Mouse (Mus musculus): ENCODE data around the gene Fgfr2. TPM values are rescaled to one million over a fixed set of nuclear protein-coding genes. Genes with fewer than 3 reads are reported as not detected.

The Fgfr2 gene
- polyA plus RNA-seq, 1 experiment from 2014 or later = 11.2 TPM

DNA sequence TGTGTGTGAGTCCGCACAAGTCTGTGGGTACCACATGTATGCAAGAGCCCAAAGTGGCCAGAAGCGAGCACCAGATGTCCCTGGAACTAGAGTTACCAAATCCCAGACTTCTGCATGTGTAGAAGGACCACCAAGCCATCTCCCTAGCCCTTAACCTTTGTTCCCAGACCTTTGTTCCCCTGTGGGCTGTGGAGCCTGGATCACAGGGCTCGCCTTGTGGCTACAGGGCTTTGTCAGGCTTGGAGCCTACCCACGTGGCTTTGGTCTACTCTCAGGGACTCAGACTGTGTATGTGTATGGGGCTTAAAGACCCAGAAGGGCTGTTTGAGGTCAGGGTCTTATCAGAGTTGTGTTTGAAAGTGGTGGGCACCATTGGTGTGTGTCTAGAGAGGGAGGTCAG is 2434.5 kb downstream of the Fgfr2 start:
- no peak for TF ChIP-seq CTCF (IDR thresholded peaks at IDR 0.05; ENCODE audit: low read depth)
- TF ChIP-seq EP300 (IDR thresholded peaks at IDR 0.05; ENCODE audit: low read depth) = no peak
- no peak for DNase-seq
- no peak overlapping the region for H3K27ac ChIP-seq (ENCODE audit: low read depth)
- ATAC-seq = no peak
- H3K4me3 ChIP-seq (ENCODE audit: low read depth, low read length) = no peak overlapping the region
- H3K36me3 ChIP-seq (replicated peaks; ENCODE audit: insufficient read depth, low read length) = no peaks in the 10 kb centered on the region
- H3K9me3 ChIP-seq (ENCODE audit: low read length) = no peaks in the 10 kb centered on the region
- H3K4me1 ChIP-seq (ENCODE audit: insufficient read depth) = peaks cover 9% of the 10 kb centered on the region
- WGBS (ENCODE audit: insufficient replicate concordance) = 73% methylated on average over 4 of the region's 4 CpGs
- H3K27me3 ChIP-seq (ENCODE audit: insufficient read depth, low read length) = no peaks in the 10 kb centered on the region
- H3K4me2 ChIP-seq (ENCODE audit: low read depth, low read length) = no peak overlapping the region
- H3K9ac ChIP-seq (replicated peaks) = no peak overlapping the region

DNA sequence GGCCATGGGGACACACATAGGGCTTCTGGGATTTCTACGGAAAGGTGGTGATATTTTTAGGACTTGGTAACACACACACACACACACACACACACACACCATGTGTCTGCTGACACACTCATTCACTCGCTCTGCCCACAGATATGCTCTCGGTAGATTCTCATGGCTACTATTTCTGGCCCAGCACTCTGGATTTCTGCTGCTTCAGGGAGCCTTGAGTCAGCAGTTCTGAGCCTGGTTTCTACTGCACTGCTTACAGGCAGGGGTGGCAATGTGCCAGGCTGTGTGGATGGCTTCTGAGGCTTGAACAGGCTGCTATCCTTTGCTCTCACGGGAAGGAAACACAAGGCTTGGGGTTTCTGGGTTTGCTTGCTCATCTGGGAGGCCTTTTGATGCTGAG is 2441.4 kb downstream of the Fgfr2 start:
- Histone ChIP-seq H3K36me3 (replicated peaks; ENCODE audit: insufficient read depth, low read length) (no peaks in the 10 kb centered on the region), H3K4me2 (ENCODE audit: low read depth, low read length) (no peak overlapping the region), H3K9ac (replicated peaks) (no peak overlapping the region), H3K9me3 (ENCODE audit: low read length) (no peaks in the 10 kb centered on the region), H3K4me1 (ENCODE audit: insufficient read depth) (no peaks in the 10 kb centered on the region), H3K27me3 (ENCODE audit: insufficient read depth, low read length) (no peaks in the 10 kb centered on the region), H3K27ac (ENCODE audit: low read depth) (no peak overlapping the region), H3K4me3 (ENCODE audit: low read depth, low read length) (no peak overlapping the region)
- TF ChIP-seq EP300 (IDR thresholded peaks at IDR 0.05; ENCODE audit: low read depth) = no peak
- TF ChIP-seq CTCF (IDR thresholded peaks at IDR 0.05; ENCODE audit: low read depth) = no peak
- DNase-seq = no peak
- 71% methylated on average over 4 of the region's 4 CpGs for WGBS (ENCODE audit: insufficient replicate concordance)
- ATAC-seq = no peak

DNA sequence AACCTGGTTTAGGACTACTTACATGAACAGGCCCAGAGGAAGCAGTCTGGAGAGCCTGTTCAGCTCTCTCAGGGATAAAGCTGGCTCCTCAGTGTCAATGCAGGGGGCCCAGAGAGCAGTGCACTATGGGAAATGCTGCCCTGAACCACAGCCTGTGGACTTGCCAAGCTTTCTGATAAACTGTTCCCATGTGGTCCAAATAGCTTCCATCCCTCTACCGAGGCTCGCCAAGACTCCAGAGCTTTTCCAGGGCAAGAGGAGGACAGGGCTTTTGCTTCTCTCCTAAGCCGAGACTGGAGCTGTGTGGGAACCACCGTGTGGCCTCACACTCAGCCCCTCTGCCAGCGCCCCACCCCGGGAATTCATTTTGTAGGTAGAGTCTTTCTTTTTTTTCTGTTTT is 2444.7 kb downstream of the Fgfr2 start:
- Histone ChIP-seq H3K36me3 (replicated peaks; ENCODE audit: insufficient read depth, low read length) (0 out of 2 replicates have a peak, but pooled peaks cover 6% of the 10 kb centered on the region), H3K4me2 (ENCODE audit: low read depth, low read length) (no peak overlapping the region), H3K9ac (replicated peaks) (no peak overlapping the region), H3K4me1 (ENCODE audit: insufficient read depth) (no peaks in the 10 kb centered on the region), H3K4me3 (ENCODE audit: low read depth, low read length) (no peak overlapping the region), H3K27ac (ENCODE audit: low read depth) (no peak overlapping the region), H3K27me3 (ENCODE audit: insufficient read depth, low read length) (no peaks in the 10 kb centered on the region), H3K9me3 (ENCODE audit: low read length) (no peaks in the 10 kb centered on the region)
- TF ChIP-seq EP300 (IDR thresholded peaks at IDR 0.05; ENCODE audit: low read depth) (no peak), CTCF (IDR thresholded peaks at IDR 0.05; ENCODE audit: low read depth) (no peak)
- 77% methylated on average over 6 of the region's 6 CpGs for WGBS (ENCODE audit: insufficient replicate concordance)
- no peak for DNase-seq
- no peak for ATAC-seq

DNA sequence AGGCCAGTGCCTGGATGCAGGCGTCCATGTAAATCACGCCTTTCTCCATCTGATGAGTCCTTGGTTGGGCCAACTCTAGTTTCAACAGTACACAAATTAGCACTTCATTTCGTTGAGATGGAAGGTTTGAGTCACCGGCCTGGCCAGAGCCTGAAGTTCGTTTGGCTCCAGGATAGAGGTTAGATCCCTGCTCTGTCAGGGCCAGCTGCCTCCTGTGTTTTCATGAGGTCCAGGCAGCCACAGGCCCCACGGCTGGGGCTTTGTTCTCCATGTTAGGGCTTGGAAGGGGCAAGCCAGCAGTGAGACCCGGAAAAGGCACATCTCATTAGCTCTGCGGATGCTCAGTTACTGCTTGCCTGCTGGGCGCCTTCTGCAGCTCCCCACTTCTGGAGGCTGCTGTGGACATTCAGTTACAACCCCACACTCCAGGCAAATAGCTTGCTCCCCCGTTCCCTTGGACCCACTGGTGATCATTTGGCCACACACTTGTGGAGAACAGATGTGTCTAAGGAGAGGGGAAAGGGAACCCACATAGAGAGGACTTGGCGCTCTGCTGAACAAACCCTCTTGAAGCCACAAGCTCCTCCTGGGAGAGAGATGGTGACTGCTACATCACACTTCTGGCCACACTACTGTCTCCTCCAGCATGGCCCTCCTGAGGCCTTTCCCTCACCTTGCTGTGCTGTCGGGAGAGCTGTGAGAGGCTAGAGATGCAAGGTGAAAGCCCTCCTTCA is 2445.4 kb downstream of the Fgfr2 start:
- 84% methylated on average over 12 of the region's 12 CpGs for WGBS (ENCODE audit: insufficient replicate concordance)
- no peaks in the 10 kb centered on the region for H3K9me3 ChIP-seq (ENCODE audit: low read length)

DNA sequence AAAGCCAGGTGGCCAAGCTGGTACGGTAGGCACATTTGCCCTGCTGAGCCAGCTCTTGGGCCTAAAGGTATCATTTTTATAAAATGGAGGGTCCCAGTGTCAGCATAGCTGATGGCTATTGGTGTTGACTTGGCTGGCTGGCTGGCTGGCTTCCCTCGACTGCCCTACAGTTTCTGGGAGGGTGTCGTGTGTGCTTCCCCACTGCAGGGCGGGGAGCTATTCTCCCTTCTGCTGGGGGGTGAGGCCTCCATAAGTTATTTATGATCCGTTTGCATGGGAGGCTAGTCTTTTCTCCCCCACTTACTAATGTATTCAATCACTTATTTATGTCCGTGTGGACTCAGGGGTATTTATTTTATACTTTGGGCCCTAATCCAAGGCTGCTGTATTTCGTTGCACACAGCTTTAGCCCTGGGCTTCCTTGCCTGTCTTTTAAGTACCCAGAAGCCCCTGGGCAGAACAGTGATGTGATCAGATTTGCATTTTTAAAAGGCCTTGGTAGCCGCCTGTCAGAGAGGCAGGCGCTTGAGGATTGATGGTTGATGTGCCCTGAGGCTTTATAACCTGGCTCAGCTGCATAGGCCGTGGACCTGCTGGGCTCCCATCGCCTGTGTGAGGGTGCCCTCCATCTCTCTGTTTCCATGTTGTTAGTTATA is 2446.1 kb downstream of the Fgfr2 start:
- Histone ChIP-seq H3K4me1 (ENCODE audit: insufficient read depth) (no peaks in the 10 kb centered on the region), H3K27me3 (ENCODE audit: insufficient read depth, low read length) (no peaks in the 10 kb centered on the region), H3K9me3 (ENCODE audit: low read length) (no peaks in the 10 kb centered on the region), H3K4me2 (ENCODE audit: low read depth, low read length) (no peak overlapping the region), H3K4me3 (ENCODE audit: low read depth, low read length) (no peak overlapping the region), H3K36me3 (replicated peaks; ENCODE audit: insufficient read depth, low read length) (0 out of 2 replicates have a peak, but pooled peaks cover 6% of the 10 kb centered on the region), H3K9ac (replicated peaks) (no peak overlapping the region), H3K27ac (ENCODE audit: low read depth) (no peak overlapping the region)
- TF ChIP-seq CTCF (IDR thresholded peaks at IDR 0.05; ENCODE audit: low read depth) (no peak), EP300 (IDR thresholded peaks at IDR 0.05; ENCODE audit: low read depth) (no peak)
- WGBS (ENCODE audit: insufficient replicate concordance) = 81% methylated on average over 11 of the region's 11 CpGs
- ATAC-seq = no peak
- no peak for DNase-seq

More for the DNA sequence above, 2445.4 kb downstream of the Fgfr2 start:
- DNase-seq (no peak), ATAC-seq (no peak)
- H3K36me3 ChIP-seq (replicated peaks; ENCODE audit: insufficient read depth, low read length) = 0 out of 2 replicates have a peak, but pooled peaks cover 6% of the 10 kb centered on the region
- no peak overlapping the region for H3K4me2 ChIP-seq (ENCODE audit: low read depth, low read length)
- no peak overlapping the region for H3K27ac ChIP-seq (ENCODE audit: low read depth)
- H3K4me1 ChIP-seq (ENCODE audit: insufficient read depth) = no peaks in the 10 kb centered on the region
- H3K27me3 ChIP-seq (ENCODE audit: insufficient read depth, low read length) = no peaks in the 10 kb centered on the region
- TF ChIP-seq EP300 (IDR thresholded peaks at IDR 0.05; ENCODE audit: low read depth) = no peak
- no peak for TF ChIP-seq CTCF (IDR thresholded peaks at IDR 0.05; ENCODE audit: low read depth)
- H3K4me3 ChIP-seq (ENCODE audit: low read depth, low read length) = no peak overlapping the region
- H3K9ac ChIP-seq (replicated peaks) = no peak overlapping the region

DNA sequence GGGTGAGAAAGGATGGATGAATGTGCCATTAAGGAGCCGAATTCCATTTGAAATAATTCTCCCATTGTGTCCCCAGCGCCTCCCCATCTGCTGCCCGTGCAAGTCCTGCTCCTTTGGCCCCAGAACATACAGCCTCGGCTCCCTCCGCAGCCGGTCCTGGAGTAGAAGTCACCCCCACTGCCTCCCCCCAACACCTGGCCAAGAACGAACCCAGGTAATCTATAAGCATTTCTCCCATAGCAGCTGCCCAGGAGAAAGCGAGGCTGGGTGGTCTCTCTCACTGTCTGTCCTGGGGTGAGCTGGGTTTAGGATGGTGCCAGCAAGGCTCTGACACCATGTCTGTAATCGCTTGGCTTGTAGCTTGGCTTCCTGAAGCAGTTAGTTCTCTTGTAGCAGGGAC is 2448.6 kb downstream of the Fgfr2 start:
- Histone ChIP-seq H3K4me2 (ENCODE audit: low read depth, low read length) (no peak overlapping the region), H3K9me3 (ENCODE audit: low read length) (no peaks in the 10 kb centered on the region), H3K27me3 (ENCODE audit: insufficient read depth, low read length) (no peaks in the 10 kb centered on the region), H3K36me3 (replicated peaks; ENCODE audit: insufficient read depth, low read length) (0 out of 2 replicates have a peak, but pooled peaks cover 6% of the 10 kb centered on the region), H3K9ac (replicated peaks) (no peak overlapping the region), H3K4me3 (ENCODE audit: low read depth, low read length) (no peak overlapping the region), H3K27ac (ENCODE audit: low read depth) (no peak overlapping the region), H3K4me1 (ENCODE audit: insufficient read depth) (peaks cover 7% of the 10 kb centered on the region)
- WGBS (ENCODE audit: insufficient replicate concordance) = 88% methylated on average over 9 of the region's 9 CpGs
- TF ChIP-seq CTCF (IDR thresholded peaks at IDR 0.05; ENCODE audit: low read depth) (no peak), EP300 (IDR thresholded peaks at IDR 0.05; ENCODE audit: low read depth) (no peak)
- DNase-seq (no peak), ATAC-seq (no peak)

Data from liver, postnatal 0 days (tissue).